Mouse (Mus musculus) naive thymus-derived CD4-positive, alpha-beta T cell, adult 2 months (primary cell): Measurements from ENCODE around the gene Gimap7.

Experiments
- DNase-seq: peaks from one replicate; pipeline ENCODE4 v3.0.0-alpha.2; 2011; ENCODE audit warnings: low read depth

Gimap7 gene

GRCm38 (mm10) chr6:48692962-48693361 is 25.5 kb upstream of the Gimap7 start:
- DNase-seq = no peak

- DNase-seq = peak; percentile 43
Measured at GRCm38 (mm10) chr6:48696830-48697554, 21.4 kb upstream of the Gimap7 start.

DNA sequence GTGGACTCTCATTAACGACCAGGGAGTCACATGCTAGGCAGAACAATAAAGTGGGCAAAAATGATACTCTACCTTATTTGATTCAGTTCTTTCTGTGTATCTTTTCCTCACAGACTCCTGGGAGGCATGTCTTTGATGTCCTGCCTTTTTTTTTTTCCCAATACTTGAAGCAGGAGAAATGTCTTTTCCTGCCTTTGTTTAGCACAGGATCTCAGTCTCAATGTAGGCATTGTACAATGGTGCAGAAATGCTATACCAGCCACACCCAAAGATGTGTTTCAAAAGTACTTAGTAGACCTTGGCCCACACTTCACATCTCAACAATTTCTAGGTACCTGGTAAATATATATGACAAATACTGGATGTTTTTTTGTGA is 20.9 kb upstream of the Gimap7 start:
- DNase-seq = no peak

- peak; percentile 41 for DNase-seq
Measured at GRCm38 (mm10) chr6:48698066-48698856, 20.2 kb upstream of the Gimap7 start.

DNA sequence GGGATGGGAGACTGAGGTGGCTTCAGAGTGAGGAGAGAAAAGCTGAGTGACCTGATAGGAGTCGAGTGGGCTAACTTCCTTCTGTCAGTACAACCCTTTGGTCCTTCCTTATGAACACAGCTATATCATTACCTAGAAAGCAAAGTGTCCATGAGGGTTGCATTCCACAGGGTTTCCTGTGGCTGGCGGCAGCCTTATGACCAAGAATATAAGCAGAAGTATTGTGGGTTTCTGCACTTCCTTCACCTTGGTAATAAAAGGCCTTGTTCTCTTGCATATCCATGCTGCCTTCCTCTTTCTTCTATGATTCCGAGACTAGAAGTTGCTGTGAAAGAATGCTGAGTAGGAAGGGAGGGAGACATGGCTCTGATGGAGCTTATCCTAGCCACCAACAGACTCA is 19.5 kb upstream of the Gimap7 start:
- DNase-seq = peak; percentile 47

DNA sequence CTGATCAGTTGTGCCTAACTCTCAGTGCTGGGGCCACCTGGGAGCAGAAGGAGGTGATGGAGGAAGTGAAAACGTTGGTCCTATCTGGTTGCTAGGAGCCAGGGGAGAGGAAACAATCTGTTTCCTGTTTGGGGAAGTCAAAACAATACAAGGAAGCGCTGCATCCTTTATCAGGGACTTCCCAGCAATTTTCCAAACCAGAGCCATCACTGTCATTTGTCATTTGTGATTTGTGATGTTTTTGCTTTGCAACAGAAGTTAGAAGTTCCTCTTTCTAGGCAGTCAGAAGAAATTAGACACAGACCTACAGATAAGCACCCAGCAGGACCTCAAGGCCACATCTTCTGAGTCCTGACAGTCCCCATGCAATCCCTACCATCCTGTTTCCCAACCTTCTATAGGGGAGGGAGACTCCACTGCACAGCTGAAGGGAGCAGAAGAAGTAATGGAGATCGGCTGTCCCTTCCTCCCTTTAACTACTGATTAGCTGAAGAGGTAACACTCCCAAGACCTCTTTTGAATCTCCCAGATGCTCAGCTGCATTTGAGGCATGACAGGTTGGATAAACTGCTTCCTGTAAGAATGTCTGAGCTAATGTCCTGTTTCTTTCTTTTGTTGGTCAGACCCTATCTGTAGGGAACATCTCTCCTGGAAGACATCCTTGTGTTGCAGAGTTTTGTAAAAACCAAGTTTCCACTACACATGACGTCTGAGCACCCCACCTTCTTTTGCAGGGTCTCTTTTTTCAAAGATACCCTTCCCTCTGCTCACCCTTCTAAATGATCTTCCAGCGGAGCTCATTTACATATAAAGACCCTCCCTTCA is 18.0 kb upstream of the Gimap7 start:
- DNase-seq = peak; percentile 73

- DNase-seq = peak; percentile 50
Measured at GRCm38 (mm10) chr6:48702146-48702545, 16.3 kb upstream of the Gimap7 start.

- DNase-seq = peak; percentile 57
Measured at GRCm38 (mm10) chr6:48702601-48703000, 15.8 kb upstream of the Gimap7 start.

- DNase-seq = peak; percentile 55
Measured at GRCm38 (mm10) chr6:48704146-48704545, 14.3 kb upstream of the Gimap7 start.

- peak; percentile 78 for DNase-seq
Measured at GRCm38 (mm10) chr6:48706130-48706529, 12.3 kb upstream of the Gimap7 start.

DNA sequence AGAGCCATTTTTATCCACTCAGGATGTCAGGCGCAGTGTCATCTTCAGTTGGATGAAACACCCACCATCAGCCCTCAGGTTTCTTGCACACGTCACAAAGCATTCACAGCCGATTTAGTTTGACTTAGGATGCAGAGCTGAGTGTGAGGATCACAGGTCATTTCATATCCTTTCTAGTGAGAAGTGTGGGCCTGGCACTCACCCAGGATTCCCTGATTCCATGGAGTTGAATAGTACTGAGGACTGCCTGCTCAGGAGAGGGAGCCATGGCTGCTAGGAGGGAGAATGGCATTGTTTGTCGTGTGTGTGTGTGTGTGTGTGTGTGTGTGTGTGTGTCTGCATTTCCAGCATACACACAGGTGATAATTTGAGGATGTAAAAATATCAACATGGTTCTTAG is 1.9 kb downstream of the Gimap7 start:
- DNase-seq = no peak

GRCm38 (mm10) chr6:48723468-48723867 is 5.0 kb downstream of the Gimap7 start:
- peak; percentile 63 for DNase-seq

DNA sequence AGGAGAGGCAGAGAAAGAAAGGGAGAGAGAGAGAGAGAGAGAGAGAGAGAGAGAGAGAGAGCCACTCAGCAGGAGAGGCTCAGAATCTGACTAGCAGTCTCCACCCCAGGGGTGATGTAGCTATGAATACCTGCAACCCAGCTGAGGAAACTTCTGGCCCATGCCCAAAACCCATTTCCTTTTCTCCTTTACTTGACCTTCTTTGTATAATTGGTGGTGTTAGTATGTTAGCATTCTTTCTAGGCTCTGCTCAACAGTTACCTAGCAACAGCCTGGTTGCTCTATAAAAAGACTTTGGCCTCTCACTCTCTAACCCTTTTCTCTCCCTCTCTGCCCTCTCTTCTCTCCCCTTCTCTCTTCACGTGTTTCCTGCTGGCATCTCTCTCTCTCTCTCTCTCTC is 7.1 kb downstream of the Gimap7 start:
- DNase-seq = peak; percentile 91

DNA sequence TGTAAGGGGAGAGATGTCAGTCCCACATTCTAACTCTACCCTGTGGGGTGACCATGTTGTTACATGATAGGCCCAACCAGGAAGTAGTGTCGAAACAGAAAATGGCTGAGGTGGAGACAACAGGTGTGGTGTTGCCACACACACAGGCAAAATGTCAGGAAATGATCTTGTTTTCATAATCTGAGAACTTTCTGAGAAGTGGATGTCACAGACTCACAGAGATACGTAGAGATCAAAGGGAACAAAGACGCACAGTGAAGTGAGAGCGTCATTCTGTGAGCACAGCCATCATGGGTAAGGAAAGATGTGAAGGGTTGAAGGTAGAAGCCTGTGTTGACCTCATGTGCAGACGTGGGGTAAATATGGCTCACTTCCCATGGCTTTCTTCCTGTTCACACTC is 9.3 kb downstream of the Gimap7 start:
- peak; percentile 92 for DNase-seq

DNA sequence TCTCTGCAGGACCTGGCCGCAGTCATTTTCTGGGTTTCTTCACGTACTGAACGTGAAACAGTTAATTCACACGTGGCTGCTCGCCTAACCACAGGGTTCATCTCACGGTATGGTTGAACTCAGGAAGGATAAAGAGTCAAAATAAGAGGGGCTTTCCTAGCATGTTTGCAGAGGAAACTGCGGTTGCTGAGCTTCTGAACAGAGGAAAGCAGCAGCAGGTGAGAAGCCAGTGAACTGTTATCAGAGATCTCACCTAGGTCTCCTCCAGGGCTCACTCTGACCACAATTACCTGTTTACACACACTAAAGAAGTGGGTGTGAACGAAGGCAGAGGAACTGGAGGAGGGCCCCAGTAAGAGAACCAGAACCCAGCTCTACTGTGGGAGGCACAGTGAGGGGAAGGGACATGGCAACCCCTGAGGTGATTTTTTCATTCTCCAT is 14.5 kb downstream of the Gimap7 start:
- DNase-seq = peak; percentile 95

DNA sequence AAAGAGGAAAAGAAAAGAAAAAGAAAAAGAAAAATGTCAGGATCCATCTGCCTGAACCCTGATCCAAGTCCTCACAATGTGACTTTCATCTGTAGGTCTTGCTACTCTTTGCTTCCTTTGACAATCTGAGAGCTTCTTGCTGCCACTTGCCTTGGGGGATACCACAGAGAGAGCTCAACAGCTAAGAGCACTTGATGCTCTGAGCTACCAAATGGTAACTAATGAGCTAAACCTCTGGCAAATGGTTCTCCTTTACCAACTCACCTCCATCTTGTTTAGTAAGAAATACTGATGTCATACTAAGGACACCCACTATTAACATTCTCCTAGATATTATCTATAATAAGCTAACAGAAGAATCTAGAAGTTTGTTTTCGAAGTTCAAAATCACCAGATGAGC is 15.2 kb downstream of the Gimap7 start:
- DNase-seq = peak; percentile 63

DNA sequence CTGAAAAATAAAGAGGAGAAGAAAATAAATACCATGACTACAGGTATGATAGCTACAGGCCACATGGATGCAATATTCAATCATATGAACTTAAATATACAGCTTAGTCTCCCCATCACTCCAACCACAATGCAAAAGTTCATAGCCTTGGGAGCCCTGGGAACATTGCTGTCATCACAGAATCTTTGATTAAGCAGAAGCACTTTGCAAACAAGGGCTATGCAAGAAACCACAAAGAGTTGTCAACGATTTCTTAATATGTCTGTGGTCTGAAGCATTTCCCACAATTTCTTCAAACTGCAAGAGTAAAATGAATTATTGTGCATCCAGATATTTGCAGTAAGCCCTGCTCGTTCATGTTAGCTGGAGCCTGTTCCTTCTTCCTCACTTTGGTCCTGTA is 18.6 kb downstream of the Gimap7 start:
- DNase-seq = peak; percentile 68

DNA sequence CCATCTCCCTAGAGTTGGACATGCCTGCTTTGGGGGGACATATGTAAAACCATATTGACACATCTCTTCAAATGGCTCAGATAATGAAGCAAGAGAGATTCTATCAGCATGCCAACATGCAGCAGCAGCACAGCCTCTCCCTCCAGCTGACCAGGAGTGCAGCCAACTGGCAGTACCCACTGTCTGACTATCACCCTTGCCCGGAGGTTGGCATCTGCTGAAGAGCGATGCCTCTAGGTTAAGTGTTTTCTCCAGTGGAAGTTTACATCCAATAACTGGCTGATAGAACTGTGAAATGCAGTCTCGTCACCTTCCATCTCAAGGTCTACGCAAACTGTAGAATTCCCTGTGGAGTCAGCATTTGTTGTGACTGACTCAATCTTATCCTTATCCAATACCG is 19.3 kb downstream of the Gimap7 start:
- peak; percentile 64 for DNase-seq

- DNase-seq = peak; percentile 87
Measured at GRCm38 (mm10) chr6:48738961-48739779, 20.7 kb downstream of the Gimap7 start, which contains the start of gene Gimap1. Gene Gimap1 (plus strand): TSS chr6:48739054.

DNA sequence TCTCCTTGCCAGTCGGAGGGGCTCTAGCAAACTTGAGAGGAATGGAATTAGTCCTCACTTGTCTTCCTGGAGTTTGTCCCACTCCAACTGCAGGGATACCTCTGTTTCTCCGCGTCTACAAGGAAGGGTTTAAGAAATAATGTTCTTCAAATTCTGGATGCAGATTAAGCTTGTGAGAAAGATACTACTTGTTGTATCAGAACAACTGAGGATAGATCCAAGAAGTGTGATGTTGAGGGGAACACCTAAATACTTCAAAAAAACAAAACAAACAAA is 21.3 kb downstream of the Gimap7 start:
- DNase-seq = peak; percentile 61

GRCm38 (mm10) chr6:48740501-48741169 is 22.2 kb downstream of the Gimap7 start:
- peak; percentile 69 for DNase-seq
